Mouse (Mus musculus): ENCODE measurements around the gene Bcas3.

The Bcas3 gene

GRCm38 (mm10) chr11:85529531-85530285 is 176.7 kb downstream of the Bcas3 start:
- DNase-seq (ENCODE audit: low spot score), result no peak

- no peak for DNase-seq (ENCODE audit: low spot score)
These were observed 188.0 kb downstream of the Bcas3 start for GRCm38 (mm10) chr11:85540989-85541388.

- no peak for DNase-seq (ENCODE audit: low spot score)
These were observed 190.3 kb downstream of the Bcas3 start for GRCm38 (mm10) chr11:85543311-85543710.

GRCm38 (mm10) chr11:85545602-85546001 is 192.6 kb downstream of the Bcas3 start:
- DNase-seq (ENCODE audit: low spot score), result no peak

GRCm38 (mm10) chr11:85547966-85548365 is 195.0 kb downstream of the Bcas3 start:
- DNase-seq (ENCODE audit: low spot score), result no peak

GRCm38 (mm10) chr11:85549651-85550050 is 196.7 kb downstream of the Bcas3 start:
- no peak for DNase-seq (ENCODE audit: low spot score)

- DNase-seq (ENCODE audit: low spot score), result no peak
These were observed 202.1 kb downstream of the Bcas3 start for GRCm38 (mm10) chr11:85555066-85555465.

GRCm38 (mm10) chr11:85555721-85556120 is 202.8 kb downstream of the Bcas3 start:
- DNase-seq (ENCODE audit: low spot score), result no peak

GRCm38 (mm10) chr11:85565068-85565467 is 212.1 kb downstream of the Bcas3 start:
- no peak for DNase-seq (ENCODE audit: low spot score)

- no peak for DNase-seq (ENCODE audit: low spot score)
These were observed 218.1 kb downstream of the Bcas3 start for GRCm38 (mm10) chr11:85571040-85571439.

GRCm38 (mm10) chr11:85571936-85572335 is 219.0 kb downstream of the Bcas3 start:
- DNase-seq (ENCODE audit: low spot score), result no peak

- no peak for DNase-seq (ENCODE audit: low spot score)
These were observed 219.6 kb downstream of the Bcas3 start for GRCm38 (mm10) chr11:85572590-85572989.

- no peak for DNase-seq (ENCODE audit: low spot score)
These were observed 221.5 kb downstream of the Bcas3 start for GRCm38 (mm10) chr11:85574496-85574895.

- DNase-seq (ENCODE audit: low spot score), result no peak
These were observed 225.1 kb downstream of the Bcas3 start for GRCm38 (mm10) chr11:85577816-85578645.

GRCm38 (mm10) chr11:85584086-85584485 is 231.1 kb downstream of the Bcas3 start:
- no peak for DNase-seq (ENCODE audit: low spot score)

- no peak for DNase-seq (ENCODE audit: low spot score)
These were observed 240.7 kb downstream of the Bcas3 start for GRCm38 (mm10) chr11:85593636-85594035.

- no peak for DNase-seq (ENCODE audit: low spot score)
These were observed 246.3 kb downstream of the Bcas3 start for GRCm38 (mm10) chr11:85599251-85599650.

- DNase-seq (ENCODE audit: low spot score), result no peak
These were observed 250.8 kb downstream of the Bcas3 start for GRCm38 (mm10) chr11:85603546-85604322.

GRCm38 (mm10) chr11:85609303-85609940 is 256.5 kb downstream of the Bcas3 start:
- DNase-seq (ENCODE audit: low spot score), result no peak

- DNase-seq (ENCODE audit: low spot score), result no peak
These were observed 260.1 kb downstream of the Bcas3 start for GRCm38 (mm10) chr11:85613035-85613434.

- no peak for DNase-seq (ENCODE audit: low spot score)
These were observed 260.6 kb downstream of the Bcas3 start for GRCm38 (mm10) chr11:85613586-85613985.

- DNase-seq (ENCODE audit: low spot score), result no peak
These were observed 261.5 kb downstream of the Bcas3 start for GRCm38 (mm10) chr11:85614431-85614830.
